Mouse (Mus musculus): Measurements from ENCODE around the gene Gtf2i.
A peak's percentile ranks its signal among the peaks of the same experiment; 100 is the strongest.

Gene Gtf2i

DNA sequence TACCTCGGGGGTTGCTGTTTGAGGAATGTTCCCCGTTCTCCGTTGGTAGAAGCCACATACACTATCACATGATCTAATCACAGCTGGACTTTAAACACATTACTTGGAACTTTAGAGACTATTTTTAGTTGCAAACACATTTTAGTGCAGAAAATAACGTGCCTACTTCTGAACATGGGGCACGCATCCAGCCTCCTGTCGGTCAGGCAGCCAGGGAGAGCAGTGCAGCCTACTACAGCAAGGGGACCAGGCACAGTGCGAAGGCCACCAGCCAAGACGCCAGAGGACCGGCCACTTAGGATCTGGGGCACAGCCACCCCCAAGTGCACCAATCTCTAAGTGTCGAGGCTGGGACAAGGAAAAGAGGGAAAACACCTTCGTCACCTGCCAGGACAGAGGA is 39.5 kb downstream of the Gtf2i start:
- peak; percentile 69 to 83 for DNase-seq

DNA sequence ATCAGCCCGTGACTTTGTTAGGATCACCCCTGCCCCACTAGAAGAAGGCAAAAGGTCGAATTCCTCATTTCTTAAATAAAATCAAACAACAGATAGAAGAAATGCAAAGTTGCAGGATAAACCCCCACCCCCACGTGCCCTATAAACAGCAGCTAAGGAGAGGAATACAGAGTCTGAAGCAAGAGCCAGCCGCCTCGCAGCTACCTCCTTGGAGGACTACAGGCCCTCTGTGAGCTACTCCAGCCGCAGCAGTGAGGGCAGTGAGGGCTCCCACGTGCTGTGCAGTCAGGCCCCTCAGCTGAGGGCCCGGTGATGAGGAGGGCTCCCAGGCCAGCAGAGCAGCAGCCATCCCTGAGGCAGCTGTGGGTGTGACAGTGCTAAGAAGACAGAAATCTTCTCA is 40.8 kb downstream of the Gtf2i start:
- DNase-seq, result peak; percentile 36 to 65

DNA sequence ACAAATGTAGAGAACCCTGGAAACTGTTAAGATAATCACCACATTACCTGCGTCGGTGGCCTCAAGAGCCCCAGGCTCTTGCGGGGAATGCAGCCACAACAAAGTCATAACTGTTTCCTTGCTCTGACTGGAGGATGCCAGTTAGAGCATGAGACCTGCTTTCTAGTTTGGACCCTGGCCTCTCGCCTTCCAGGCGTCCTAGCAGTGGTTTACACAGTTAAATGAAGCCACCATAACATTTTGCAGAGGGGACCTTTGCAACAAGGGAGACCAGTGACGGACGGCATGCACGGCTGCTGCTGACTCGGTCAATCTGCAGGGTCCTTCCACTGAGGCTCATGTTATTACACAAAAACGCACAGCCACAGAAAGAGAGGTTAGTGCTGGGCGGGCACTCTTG is 41.8 kb downstream of the Gtf2i start:
- peak; percentile 51 to 79 for DNase-seq

DNA sequence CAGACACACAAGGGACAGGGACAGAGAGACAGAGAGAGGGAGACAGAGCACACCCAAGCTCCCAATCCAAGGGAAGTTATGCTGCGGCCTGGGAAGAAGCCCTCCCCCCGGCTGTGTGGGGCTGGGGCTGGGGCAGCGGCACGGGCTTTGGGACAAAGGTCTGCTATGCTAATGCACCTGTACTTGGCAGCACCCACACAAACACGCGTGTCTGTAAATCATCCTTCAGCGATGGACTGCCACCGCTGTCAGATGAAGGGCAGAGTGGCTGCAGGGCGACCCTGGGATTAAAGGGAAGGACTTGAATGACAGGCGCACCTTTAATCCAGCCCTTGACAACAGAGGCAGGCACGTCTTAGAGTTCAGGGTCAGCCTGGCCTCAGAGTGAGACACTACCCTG is 43.1 kb downstream of the Gtf2i start:
- peak; percentile 72 to 89 for DNase-seq

DNA sequence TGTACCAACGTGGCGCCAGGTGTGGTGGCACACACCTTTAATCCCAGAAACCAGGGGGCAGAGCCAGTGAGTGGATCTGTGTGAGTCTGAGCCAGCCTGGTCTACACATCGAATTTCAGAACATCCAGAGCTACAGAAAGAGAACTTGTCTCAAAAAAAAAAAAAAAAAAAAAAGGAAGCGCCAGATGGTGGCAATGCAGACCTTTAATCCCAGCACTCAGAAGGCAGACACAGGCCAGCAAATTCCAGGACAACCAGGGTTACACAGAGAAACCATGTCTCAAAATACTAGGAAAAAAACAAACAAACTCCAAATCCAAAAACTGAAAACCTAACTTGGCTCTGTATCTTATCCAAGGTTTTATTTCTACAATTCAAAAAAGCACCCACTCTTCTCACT is 44.0 kb downstream of the Gtf2i start:
- peak in 1 of 2 experiments; percentile 42 for DNase-seq

DNA sequence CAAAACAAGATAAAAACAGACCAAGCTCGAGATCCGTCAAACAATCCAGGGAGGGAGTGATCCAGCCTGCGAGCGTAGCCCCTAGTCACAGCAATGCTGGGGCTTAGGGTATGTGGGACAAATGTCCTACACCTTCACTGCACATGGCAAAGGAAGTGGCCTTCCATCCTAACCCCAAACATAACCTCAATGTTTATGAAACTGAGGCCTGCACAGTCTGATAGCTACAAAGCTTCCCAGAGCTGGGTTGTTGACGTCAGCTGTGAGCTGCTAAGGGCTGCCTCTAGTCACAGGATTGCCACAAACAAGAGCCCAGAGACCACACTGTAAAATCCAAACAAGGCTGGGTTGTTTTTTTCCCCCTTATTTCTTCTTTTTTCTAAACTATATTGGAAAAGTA is 44.8 kb downstream of the Gtf2i start:
- peak in 1 of 2 experiments; percentile 51 for DNase-seq

DNA sequence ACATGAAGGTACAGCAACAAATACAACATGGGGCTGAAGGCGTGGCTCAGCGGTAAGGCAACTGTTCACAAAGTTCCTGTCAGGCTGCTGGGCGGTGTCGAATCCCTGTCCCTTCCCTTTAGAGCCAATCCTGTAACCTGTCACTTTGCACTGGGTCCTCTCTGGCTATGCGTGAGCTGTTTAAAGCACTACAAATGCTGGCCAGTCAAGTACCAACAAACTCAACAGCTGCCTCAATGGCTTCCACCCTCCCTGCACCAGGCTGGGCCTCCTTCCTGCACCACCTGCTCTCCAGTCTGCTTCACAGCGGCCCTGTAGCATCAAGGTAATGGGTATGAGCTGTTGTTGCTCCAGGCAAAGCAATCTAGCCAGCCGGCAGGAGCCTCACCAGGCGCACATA is 45.8 kb downstream of the Gtf2i start:
- DNase-seq, result no peak

DNA sequence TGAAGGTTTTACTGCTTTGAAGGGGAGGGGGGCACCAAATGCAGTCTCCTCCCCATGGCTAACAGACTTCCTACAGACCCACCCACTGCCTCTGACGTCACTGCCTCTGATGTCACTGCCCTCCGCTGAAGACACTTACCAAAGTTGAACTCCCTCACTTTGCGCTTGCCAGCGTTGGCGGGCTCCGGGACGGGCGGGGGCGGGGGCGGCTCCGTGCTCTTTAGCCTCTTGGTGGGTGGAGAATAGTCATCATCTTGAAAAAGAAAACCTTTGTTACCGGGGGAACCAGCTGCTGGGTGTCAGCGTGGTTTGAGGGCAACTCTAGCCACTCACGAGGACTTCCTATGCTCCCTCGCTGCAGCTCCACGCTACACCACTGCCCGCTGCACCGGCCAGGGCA is 48.2 kb downstream of the Gtf2i start:
- DNase-seq, result peak; percentile 40 to 65

DNA sequence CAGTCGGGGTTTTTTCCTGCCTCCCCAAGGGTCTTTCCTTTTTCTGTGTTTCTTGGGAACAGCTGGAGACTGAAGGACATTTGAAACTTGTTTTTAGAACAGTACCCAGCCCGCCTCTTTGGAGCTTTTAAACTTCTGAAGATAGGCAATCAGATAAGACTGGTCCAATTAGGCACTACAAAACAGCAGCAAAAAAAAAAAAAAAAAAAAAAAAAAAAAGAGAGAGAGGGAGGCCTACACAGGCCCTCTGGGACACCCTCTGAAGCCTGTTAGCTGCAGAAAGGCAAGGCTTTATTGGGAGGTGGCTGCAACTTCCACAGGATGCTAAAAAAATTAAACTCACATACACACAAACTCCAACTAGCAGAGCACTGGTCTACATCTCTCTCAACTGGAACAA is 48.7 kb downstream of the Gtf2i start:
- no peak for DNase-seq

DNA sequence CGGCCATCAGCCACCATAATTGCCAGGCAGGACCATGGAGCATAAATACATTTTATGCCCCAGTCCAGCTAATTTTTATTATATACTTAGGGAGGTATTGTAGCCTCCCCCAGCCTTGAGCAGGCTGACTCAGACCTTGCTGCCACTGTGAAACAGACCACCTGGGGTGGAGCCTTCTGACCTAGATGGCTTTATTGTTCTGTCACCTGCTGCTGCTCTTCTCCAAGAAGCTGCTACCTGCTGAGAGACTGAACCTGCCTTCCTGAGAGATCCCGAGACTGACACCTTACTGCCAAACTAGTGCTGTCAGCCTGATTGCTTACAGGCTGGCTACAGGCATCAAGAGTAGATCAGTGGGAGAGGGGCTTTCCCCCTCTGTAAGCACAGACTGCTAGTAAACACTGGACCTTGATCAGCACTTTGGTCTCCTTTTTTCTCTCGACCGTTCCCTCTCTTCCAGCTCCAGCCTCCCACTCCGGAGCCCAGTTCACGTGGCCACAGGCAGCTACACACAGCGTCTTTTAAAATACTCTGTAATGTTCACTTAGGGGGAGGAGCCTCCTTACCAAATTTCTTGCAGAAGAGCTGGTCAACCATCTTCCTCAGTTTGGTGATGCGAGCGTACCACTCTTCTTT is 54.4 kb downstream of the Gtf2i start:
- no peak for DNase-seq

DNA sequence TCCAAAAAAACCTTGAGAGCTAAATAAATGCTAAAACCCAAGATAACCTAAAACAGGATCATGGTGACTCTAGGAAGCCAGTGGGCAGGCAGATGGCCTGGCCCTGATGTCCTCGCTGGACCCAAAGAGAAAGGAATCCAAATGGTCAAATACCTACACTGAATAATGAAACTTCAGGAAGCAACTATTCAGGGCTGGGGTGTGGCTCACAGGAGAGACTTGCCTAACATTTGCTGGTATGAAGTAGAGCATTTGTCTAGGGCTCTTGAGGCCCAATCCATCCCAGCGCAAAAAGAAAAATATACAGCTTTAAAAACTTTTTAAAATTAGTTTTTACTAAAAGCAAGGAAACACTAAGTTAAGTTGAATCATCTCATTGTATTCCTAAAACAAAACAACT is 55.6 kb downstream of the Gtf2i start:
- no peak for DNase-seq

DNA sequence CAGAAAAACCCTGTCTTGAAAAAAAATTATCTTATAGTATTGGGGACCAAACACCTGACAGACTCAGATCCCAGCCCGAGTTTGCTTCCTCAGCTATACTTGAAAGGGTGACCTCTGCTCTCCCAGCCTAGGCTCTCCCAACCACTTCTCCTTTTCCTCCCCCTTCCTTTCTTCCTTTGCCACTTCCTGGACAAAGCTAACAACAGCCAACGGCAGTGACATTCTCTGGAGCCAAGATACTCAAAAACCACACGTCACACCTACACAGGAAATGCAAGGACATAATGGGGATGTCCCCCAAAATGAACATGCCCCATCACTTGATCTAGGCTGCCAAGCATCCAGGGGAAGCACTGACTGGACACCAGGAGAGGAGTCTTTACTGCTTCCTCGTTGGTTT is 56.2 kb downstream of the Gtf2i start:
- no peak for DNase-seq

DNA sequence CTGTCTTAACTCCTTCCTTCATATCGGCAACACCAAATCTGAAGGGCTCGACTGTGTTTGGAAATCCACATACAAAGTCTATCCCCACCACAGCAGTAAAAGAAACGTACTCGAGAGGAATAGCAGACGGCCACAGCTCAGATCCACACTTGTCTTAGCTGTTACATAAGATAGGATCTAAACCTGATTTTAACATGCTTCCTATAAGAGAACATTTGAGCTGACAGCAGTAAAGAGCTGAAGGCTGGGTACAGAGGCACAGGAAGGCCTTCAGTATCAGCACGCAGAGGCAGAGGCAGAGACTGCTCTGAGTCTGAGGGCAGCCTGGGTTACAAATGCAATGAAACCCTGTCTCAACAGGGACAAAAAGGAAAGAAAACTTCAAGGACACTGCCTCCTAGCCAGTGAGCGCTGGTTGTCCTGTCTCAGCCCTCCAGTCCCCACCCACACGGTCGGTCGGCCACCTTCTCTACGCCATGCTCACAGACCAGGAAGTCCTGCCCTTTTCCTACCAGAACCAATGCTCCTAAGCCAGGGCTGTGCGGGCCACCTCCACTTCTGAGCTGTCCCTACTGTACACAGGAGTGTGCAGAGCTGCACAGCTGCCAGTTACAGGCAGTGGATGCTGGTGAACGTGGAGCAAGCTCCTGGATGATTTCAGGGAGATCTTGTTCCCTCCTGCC is 57.1 kb downstream of the Gtf2i start:
- DNase-seq, result no peak

DNA sequence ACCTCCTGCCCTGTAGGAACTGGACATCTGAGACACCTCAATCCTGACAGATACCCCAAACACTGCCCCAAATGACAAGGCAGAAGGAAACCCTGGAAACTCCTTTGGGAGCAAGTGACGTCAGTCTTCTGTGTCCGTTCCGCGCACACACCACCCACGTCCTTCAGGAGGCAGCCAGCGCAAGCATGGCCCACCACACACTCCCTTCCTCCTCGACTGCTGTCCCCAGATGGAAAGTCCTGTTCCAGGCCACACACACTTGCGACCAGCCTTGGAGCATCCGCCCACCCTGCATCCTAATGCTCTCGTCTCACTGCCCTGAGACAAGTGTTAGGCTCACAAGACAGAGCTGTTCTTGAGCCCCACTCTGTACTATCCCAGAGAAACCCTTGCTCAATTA is 59.3 kb downstream of the Gtf2i start:
- peak in 1 of 2 experiments; percentile 27 for DNase-seq

DNA sequence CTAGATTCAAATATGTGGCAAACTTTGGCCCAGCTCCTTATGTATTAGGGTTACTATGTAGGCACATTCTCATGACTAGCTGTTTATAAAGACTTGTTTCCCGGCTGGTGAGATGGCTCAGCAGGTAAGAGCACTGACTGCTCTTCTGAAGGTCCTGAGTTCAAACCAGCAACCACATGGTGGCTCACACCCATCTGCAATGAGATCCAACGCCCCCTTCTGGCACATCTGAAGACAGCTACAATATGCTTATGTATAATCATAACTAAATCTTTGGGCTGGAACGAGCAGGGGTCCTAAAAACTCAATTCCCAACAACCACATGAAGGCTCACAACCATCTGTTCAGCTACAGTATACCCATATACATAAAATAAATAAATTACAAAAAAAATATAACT is 60.8 kb downstream of the Gtf2i start:
- DNase-seq, result peak in 1 of 2 experiments; percentile 26

DNA sequence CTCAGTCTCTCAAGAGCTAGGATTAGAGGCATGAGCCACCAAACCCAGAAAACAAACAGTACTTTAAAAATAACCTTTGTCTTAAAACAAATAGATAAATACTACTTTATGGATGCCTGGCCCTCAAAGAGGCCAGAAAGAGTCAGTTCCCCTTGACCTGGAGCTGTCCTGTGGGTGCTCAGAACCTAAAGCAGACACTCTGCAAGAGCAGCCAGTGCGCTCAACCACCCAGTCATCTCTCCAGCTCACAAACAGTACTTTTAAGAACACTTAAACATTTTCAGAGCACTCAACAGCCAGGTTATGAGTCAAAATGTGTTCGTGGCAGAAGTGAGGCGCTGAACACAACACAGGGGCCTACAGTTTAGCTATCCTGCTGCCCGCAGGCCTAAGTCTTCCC is 63.5 kb downstream of the Gtf2i start:
- DNase-seq, result no peak

DNA sequence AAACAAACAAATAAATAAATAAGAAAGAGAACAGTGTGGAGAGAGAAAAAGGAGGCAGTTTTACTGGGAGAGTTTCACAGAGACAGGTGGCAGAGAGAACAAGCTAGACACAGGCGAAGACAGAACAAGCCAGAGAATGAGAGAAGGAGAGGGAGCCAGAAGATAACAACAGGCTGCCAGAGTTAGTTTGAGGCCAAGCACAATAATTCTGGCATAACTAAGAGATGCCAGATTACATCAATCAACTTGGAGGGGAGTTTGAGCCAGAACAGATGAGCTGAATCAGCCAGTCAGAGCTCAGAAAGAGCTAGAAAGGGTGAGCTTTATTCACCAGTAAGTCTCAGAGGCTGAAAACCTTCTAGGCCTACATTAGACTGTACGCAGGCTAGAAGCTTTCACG is 64.0 kb downstream of the Gtf2i start:
- no peak for DNase-seq

DNA sequence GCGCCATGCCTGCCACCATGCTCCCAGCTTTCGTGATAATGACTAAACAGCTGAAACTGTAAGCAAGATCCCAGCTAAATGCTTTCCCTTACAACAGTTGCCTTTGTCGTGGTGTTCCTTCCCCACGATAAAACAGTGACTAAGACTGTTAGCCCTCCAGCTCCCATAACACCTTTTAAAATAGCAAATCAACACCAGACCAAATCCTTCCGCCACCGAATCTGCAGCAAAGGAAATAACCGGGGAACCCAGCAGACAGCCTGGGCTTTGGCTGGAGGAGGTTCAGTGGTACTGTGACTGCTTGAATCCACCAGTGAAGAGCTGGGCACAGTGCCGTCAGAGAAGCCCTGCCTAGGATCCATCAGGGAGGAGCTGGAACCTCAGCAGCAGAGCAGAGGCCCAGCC is 65.3 kb downstream of the Gtf2i start:
- DNase-seq, result no peak

DNA sequence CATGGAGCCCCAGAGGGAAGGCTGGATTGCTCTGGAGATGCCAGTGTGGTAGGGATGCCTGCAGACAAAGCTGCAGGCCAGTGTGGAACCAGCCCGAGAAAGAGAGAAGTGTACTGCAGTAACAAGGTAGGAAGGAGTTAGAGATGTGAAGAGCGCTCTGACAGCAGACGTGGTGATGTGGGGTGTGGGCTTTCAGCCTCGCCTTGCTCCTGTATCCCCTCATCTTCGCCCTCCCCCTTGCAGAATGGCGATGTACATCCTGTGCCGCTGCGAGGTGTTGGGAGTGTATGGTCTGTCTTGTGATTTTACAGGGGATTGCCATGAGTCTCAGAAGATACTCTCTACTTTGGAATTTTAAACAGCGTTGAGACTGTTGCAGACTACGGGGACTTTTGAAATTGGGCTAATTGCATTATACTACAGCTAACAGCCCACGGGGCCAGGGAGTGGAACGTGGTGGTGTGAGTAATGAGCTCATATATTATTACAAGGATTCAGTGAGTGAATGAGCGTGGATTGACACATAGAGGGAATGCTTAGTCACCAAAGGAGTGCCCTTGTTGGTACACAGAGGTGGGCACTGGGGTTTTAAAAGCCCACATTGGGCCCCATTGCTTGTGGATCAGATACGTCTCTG is 65.8 kb downstream of the Gtf2i start:
- no peak for DNase-seq

DNA sequence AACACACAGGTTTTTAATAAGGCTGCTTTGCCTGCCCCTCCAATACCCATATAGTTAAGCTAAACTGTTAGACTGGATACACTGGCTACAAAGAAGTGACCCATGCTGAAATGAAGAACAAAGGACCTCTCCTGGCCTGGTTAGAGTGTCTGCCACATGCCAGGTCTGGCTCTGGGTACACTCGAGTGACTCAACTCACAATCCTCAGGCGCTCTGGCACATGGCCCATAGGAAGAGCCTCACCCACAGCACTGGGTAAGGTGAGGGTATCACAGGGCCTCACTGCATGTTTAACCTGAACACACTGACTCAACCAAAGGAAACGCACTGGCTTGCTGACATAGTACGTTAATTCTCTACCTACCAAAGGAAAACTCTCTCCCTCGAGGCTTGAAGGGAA is 68.4 kb downstream of the Gtf2i start:
- no peak for DNase-seq

DNA sequence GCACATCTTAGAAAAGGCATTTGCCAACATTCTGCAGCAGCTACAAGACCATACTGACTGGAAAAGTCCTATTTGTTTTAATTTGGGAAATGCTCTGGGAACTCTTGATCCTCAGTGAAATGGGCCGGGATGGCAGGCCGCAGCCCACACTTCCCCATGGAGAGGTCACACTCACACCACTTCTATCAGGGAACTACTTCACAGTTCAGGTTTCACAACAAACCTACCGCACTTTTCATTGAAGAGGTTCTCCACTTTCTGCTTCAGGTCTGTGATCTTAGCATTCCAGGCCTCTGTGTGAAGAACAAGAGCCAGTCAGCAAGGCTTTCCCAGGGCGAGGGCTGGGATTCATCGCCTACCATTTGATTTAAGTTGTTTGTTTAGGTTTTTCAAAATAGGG is 69.7 kb downstream of the Gtf2i start:
- DNase-seq, result no peak

DNA sequence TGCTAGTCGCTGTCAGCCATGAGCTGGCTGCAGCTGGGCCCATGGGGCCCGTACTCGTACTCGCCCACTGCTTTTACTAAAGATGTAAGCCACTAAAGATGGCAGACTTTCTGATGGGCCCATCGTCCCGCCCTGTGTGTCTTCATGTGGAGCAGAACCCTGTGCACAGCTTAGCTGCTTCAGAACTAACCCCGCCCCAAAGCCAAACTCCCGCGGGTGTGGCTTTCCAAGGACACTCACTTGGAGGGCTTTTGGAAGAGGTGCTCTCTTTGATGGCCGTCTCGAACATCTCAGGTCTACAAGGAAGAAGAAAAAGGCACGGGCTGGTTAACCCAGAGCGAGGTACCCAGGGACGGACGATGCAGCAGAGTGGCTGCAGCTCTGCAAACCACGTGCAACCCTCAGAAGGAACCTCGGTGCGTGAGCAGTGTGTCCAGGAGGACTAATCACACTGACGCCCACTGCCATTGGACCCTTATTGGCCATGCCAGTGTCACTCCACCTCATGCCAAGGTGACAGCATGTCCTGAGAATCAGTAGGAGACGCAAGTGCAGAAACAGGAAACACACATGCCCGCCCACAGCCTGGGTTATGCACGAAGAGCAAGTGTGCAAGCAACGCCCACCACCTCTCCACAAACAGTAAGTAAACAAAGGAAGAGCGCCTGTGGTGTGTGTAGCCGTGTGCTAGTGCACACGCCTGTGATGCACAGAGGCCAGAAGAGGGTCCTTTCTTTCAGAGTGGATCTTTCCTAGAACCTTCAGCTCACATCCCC is 70.7 kb downstream of the Gtf2i start:
- no peak for DNase-seq

DNA sequence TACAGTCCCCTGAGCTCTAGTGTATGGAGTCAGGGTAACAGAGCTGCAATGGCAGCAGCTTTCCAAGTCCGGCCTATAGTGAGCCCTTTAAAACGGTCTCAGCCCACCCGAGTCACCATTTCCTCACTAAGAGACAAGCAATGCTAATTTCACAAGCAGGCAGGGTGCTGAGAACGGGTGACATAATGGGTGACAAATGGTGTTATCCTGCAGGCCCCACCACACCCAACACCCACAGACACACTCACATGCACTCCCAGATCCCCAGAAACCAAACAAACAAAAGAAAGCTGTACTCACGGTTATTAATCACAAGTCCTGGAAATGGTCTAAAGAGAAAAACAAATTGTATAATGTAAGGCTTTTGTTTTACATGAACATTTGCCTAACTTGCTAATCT is 72.7 kb downstream of the Gtf2i start:
- no peak for DNase-seq
